Mouse (Mus musculus) C2C12 (cell line): ENCODE data around the gene Asic2. TPM values are rescaled to one million over a fixed set of nuclear protein-coding genes. Genes with fewer than 3 reads are reported as not detected.

ENCODE experiments used
- H3K27me3 ChIP-seq: one replicate; pipeline ENCODE4 v1.6.1; 2011; ENCODE audit not compliant: control insufficient read depth, insufficient read depth, insufficient read length
- H3K36me3 ChIP-seq: one replicate; pipeline ENCODE4 v1.6.1; 2011; ENCODE audit not compliant: control insufficient read depth, insufficient read depth
- H3K4me3 ChIP-seq: one replicate; pipeline ENCODE4 v1.5.1; 2011; ENCODE audit warnings: mild to moderate bottlenecking, control low read depth; ENCODE audit not compliant: poor library complexity, insufficient read depth, severe bottlenecking
- H3K79me2 ChIP-seq: one replicate; pipeline ENCODE4 v1.6.1; 2011; ENCODE audit not compliant: control insufficient read depth, insufficient read depth
- H3K79me3 ChIP-seq: one replicate; pipeline ENCODE4 v1.6.1; 2011; ENCODE audit warnings: low read depth, control low read depth
- H3ac ChIP-seq: one replicate; pipeline ENCODE3; 2011; ENCODE audit warnings: low read depth; ENCODE audit not compliant: control insufficient read depth, insufficient read length
- CEBPB ChIP-seq: IDR thresholded peaks from one replicate; pipeline ENCODE4 v1.6.1; 2011; ENCODE audit warnings: low read depth, mild to moderate bottlenecking, control low read depth, moderate library complexity
- CTCF ChIP-seq: IDR thresholded peaks from one replicate; pipeline ENCODE4 v1.5.1; 2011; ENCODE audit not compliant: control insufficient read depth, insufficient read depth, insufficient read length
- FOSL1 ChIP-seq: IDR thresholded peaks from one replicate; pipeline ENCODE4 v1.8.0; 2011; ENCODE audit warnings: mild to moderate bottlenecking, low read length; ENCODE audit not compliant: poor library complexity, insufficient read depth, severe bottlenecking
- MAX ChIP-seq: IDR thresholded peaks from one replicate; pipeline ENCODE4 v1.6.1; 2011; ENCODE audit warnings: mild to moderate bottlenecking, control low read depth
- MYOD1 ChIP-seq: IDR thresholded peaks from one replicate; pipeline ENCODE4 v1.6.1; 2011; ENCODE audit warnings: low read depth; ENCODE audit not compliant: control insufficient read depth, insufficient read length
- MYOG ChIP-seq: IDR thresholded peaks from one replicate; pipeline ENCODE4 v1.6.1; 2011; ENCODE audit not compliant: control insufficient read depth, insufficient read length; ENCODE audit errors: extremely low read depth
- USF1 ChIP-seq: IDR thresholded peaks from one replicate; pipeline ENCODE4 v1.6.1; 2011; ENCODE audit warnings: low read depth, mild to moderate bottlenecking, control low read depth, moderate library complexity
- polyA plus RNA-seq: library from polyadenylated mRNA; unstranded; fragments of >200 nt; fragmentation: generic; extraction: Trizol; gene quantifications from one replicate; pipeline ENCODE4 v1.2.1, GENCODE M21; 2012; ENCODE audit warnings: missing spikeins

The Asic2 gene
- polyA plus RNA-seq, 1 experiment = not detected

DNA sequence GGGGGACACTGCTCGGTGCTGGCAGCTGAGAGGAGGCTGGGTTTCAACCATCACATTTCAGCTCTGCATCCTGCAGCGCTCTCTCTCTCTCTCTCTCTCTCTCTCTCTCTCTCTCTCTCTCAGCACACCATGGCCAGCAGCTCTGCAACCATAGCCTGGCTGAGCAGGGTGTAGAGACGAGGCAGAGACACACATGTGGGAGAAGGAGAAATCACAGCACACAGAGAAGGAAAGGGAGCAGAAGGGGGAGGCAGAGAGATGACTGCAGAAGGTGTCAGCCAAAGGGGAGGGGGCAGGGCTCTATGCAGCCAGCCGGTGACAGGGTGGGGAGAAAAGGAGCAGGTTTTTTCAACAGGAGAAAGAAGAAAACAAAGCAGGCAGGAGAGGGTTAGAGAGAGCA is 320.4 kb downstream of the Asic2 start:
- H3K79me2 ChIP-seq = no peaks in the 10 kb centered on the region
- no peak overlapping the region for H3K4me3 ChIP-seq
- peaks cover 13% of the 10 kb centered on the region for H3K27me3 ChIP-seq
- TF ChIP-seq CEBPB (no peak), MYOG (no peak), FOSL1 (no peak), USF1 (no peak), MAX (no peak), MYOD1 (no peak), CTCF (no peak)
- H3K79me3 ChIP-seq = no peaks in the 10 kb centered on the region
- H3K36me3 ChIP-seq = no peaks in the 10 kb centered on the region
- no peak overlapping the region for H3ac ChIP-seq

DNA sequence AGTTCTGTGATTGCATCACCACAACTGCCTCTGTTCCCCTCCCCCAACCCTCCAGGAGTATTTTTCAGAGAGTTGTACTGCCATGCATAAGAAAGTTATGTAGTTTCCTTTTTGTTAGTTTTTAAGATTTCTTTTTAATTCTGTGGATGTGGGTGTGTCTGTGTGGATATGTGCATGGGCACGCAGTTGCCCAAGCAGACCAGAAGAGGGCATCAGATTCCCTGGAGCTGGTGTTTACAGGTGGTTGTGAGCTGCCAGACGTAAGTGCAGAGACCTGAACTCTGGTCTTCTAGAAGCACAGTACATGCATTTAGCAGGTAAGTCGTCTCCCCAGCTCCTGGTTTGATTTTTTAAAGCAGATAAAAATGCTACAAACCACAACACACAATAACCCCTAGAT is 322.7 kb downstream of the Asic2 start:
- H3K4me3 ChIP-seq = no peak overlapping the region
- TF ChIP-seq CEBPB (no peak), USF1 (no peak), MYOD1 (no peak), FOSL1 (no peak), MAX (no peak), MYOG (no peak), CTCF (no peak)
- H3K79me2 ChIP-seq = no peaks in the 10 kb centered on the region
- H3K79me3 ChIP-seq = no peaks in the 10 kb centered on the region
- H3ac ChIP-seq = no peak overlapping the region
- H3K36me3 ChIP-seq = no peaks in the 10 kb centered on the region
- peaks cover 10% of the 10 kb centered on the region for H3K27me3 ChIP-seq

DNA sequence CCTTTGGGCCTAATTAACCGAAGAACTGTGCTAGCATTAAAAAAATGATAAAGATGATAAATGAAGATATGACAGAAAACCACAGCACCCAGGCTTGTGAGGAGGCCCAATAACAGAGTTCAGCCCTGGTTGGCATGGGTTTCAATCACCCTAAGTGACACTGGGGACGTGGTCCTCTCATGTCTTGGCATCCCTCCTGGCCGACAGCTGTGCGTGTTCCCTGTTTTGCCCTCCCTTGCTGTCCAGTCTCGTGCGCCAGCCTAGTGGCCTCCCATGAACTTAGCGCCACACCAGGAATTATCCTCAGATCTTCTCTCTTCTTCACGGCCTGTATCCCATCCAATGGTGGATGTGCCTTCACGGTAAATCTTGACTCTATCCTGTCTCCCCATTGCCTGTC is 331.9 kb downstream of the Asic2 start:
- H3K4me3 ChIP-seq = no peak overlapping the region
- TF ChIP-seq USF1 = no peak
- no peak for TF ChIP-seq FOSL1
- no peak for TF ChIP-seq CEBPB

DNA sequence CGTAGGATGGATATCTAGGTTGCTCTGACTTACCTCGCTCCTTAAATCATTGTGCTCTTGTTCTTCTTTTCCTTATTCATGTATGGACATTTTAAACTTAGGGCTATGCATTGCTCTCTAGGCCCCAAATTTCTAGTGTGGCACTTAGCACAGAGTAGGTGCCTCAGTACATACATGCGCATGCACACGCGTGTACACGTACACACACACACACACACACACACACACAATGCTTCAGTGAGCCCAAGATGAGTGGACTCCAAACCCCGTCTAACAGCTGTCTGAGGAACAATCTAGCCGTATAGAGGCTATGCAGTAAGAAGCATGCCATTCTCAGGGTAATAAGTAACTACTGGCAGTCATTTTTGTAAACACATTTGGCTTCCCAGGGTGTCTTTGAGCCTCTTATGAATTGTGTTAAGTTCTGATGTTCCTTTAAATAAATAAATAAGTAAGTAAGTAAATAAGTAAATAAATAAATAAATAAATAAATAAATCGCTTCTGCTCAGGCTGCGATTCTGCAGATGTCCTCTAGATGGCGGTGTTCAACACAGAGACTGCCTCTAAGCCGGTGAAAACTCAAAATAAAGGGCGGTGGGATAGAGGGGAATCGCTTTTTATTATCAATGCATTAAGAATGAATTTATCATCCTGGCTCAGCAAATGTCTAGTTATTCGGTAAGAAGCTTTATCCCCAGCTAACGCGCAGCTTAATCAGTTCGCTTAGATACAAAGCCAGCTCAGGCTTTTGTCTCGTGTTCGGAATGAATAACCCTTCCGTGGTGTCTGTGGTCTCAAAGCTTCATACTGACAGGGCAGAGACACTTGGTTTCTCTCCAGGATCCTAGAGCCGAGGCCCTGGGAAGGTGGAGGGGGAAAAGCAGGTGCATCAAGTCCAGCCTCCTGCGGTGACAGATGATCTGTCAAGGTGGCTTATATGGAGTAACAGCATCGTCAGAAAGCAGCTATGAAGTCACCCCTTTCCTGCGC is 333.6 kb downstream of the Asic2 start:
- no peak overlapping the region for H3ac ChIP-seq
- no peaks in the 10 kb centered on the region for H3K79me3 ChIP-seq
- H3K4me3 ChIP-seq = no peak overlapping the region
- H3K36me3 ChIP-seq = no peaks in the 10 kb centered on the region
- peaks cover 21% of the 10 kb centered on the region for H3K27me3 ChIP-seq
- TF ChIP-seq CTCF = no peak
- no peak for TF ChIP-seq CEBPB
- TF ChIP-seq MYOG = no peak
- TF ChIP-seq USF1 = no peak
- TF ChIP-seq MAX = no peak
- TF ChIP-seq MYOD1 = no peak
- TF ChIP-seq FOSL1 = no peak
- no peaks in the 10 kb centered on the region for H3K79me2 ChIP-seq

More for the DNA sequence above, 331.9 kb downstream of the Asic2 start:
- H3K79me3 ChIP-seq = no peaks in the 10 kb centered on the region
- H3K27me3 ChIP-seq = peaks cover 28% of the 10 kb centered on the region
- no peaks in the 10 kb centered on the region for H3K36me3 ChIP-seq
- H3K79me2 ChIP-seq = no peaks in the 10 kb centered on the region
- H3ac ChIP-seq = no peak overlapping the region

DNA sequence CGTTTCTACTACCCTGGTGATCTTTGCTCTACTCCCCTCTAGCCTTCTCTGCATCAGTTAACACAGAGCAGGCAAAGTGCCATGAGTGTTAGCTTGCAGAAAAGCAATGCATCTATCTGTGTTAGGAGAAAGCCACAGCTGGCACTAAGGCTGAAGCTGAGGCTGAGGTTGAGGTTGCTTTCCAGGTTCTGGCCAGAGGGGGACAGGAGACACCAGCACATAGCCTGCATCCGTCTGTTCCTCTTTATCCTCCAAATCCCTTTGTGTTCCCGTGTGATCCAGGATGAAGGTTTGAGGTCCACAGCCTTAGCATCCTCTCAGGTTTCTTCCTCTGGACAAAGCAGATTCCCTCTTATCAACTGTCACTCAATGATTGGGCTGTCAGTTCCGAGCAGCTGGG is 343.1 kb downstream of the Asic2 start:
- H3K4me3 ChIP-seq = no peak overlapping the region
- no peaks in the 10 kb centered on the region for H3K79me3 ChIP-seq
- peaks cover 8% of the 10 kb centered on the region for H3K27me3 ChIP-seq
- H3K79me2 ChIP-seq = no peaks in the 10 kb centered on the region
- no peak overlapping the region for H3ac ChIP-seq
- TF ChIP-seq USF1 = no peak
- TF ChIP-seq CEBPB = no peak
- no peak for TF ChIP-seq MYOD1
- TF ChIP-seq MYOG = no peak
- no peak for TF ChIP-seq CTCF
- TF ChIP-seq MAX = no peak
- no peak for TF ChIP-seq FOSL1
- H3K36me3 ChIP-seq = no peaks in the 10 kb centered on the region
